Mouse (Mus musculus): Measurements from ENCODE around the gene Rgs2. TPM values are rescaled to one million over a fixed set of nuclear protein-coding genes. Genes with fewer than 3 reads are reported as not detected.

The Rgs2 gene
- total RNA-seq, 1 experiment: 0.49 TPM

GRCm38 (mm10) chr1:143993026-143993425, 10.9 kb downstream of the Rgs2 start:
- Histone ChIP-seq H3K4me3 (ENCODE audit: insufficient read depth in 1 of 2, low read depth in 1 of 2, low read length in 2 of 2, poor library complexity in 1 of 2, severe bottlenecking in 1 of 2) (no peak overlapping the region), H3K9me3 (ENCODE audit: control insufficient read depth, insufficient read depth, low read depth, low read length) (no peaks in the 10 kb centered on the region), H3K36me3 (ENCODE audit: control insufficient read depth, insufficient read depth, low read length, poor library complexity, severe bottlenecking) (no peaks in the 10 kb centered on the region), H3K9ac (ENCODE audit: insufficient read depth, low read depth, low read length, poor library complexity, severe bottlenecking) (no peak overlapping the region), H3K4me1 (ENCODE audit: control insufficient read depth in 2 of 2, insufficient read depth in 2 of 2, low read length in 2 of 2, poor library complexity in 1 of 2) (no peaks in the 10 kb centered on the region), H3K27ac (ENCODE audit: insufficient read depth, low read depth, low read length, poor library complexity, severe bottlenecking) (no peak overlapping the region)
- in situ Hi-C loops (cut with MboI; ENCODE audit: low sequenced_read_pairs in 2 of 2, unreplicated experiment in 2 of 2): no loop called here
- DNase-seq (ENCODE audit: low read depth, low spot score): no peak
- no peak for TF ChIP-seq ZC3H11A (IDR thresholded peaks at IDR 0.05; ENCODE audit: borderline replicate concordance, low read depth, low read length)
- no peak for TF ChIP-seq ZNF384 (IDR thresholded peaks at IDR 0.05; ENCODE audit: low read depth, low read length)
- TF ChIP-seq CHD2 (IDR thresholded peaks at IDR 0.05; ENCODE audit: low read depth, low read length): no peak
- no peak for TF ChIP-seq HCFC1 (IDR thresholded peaks at IDR 0.05; ENCODE audit: borderline replicate concordance, insufficient read depth, low read length)
- TF ChIP-seq MAFK (IDR thresholded peaks at IDR 0.05; ENCODE audit: insufficient read depth, low read depth, low read length): no peak

GRCm38 (mm10) chr1:143992528-143992927, 11.4 kb downstream of the Rgs2 start:
- H3K9me3 ChIP-seq (ENCODE audit: control insufficient read depth, insufficient read depth, low read depth, low read length): no peaks in the 10 kb centered on the region
- H3K27ac ChIP-seq (ENCODE audit: insufficient read depth, low read depth, low read length, poor library complexity, severe bottlenecking): no peak overlapping the region
- in situ Hi-C loops (cut with MboI; ENCODE audit: low sequenced_read_pairs in 2 of 2, unreplicated experiment in 2 of 2): no loop called here
- H3K9ac ChIP-seq (ENCODE audit: insufficient read depth, low read depth, low read length, poor library complexity, severe bottlenecking): no peak overlapping the region
- H3K36me3 ChIP-seq (ENCODE audit: control insufficient read depth, insufficient read depth, low read length, poor library complexity, severe bottlenecking): no peaks in the 10 kb centered on the region
- DNase-seq (ENCODE audit: low read depth, low spot score): no peak
- no peak overlapping the region for H3K4me3 ChIP-seq (ENCODE audit: insufficient read depth in 1 of 2, low read depth in 1 of 2, low read length in 2 of 2, poor library complexity in 1 of 2, severe bottlenecking in 1 of 2)
- no peaks in the 10 kb centered on the region for H3K4me1 ChIP-seq (ENCODE audit: control insufficient read depth in 2 of 2, insufficient read depth in 2 of 2, low read length in 2 of 2, poor library complexity in 1 of 2)
- TF ChIP-seq CHD2 (IDR thresholded peaks at IDR 0.05; ENCODE audit: low read depth, low read length): no peak
- no peak for TF ChIP-seq ZC3H11A (IDR thresholded peaks at IDR 0.05; ENCODE audit: borderline replicate concordance, low read depth, low read length)
- no peak for TF ChIP-seq MAFK (IDR thresholded peaks at IDR 0.05; ENCODE audit: insufficient read depth, low read depth, low read length)
- TF ChIP-seq ZNF384 (IDR thresholded peaks at IDR 0.05; ENCODE audit: low read depth, low read length): no peak
- TF ChIP-seq HCFC1 (IDR thresholded peaks at IDR 0.05; ENCODE audit: borderline replicate concordance, insufficient read depth, low read length): no peak

GRCm38 (mm10) chr1:143990263-143990662, 13.7 kb downstream of the Rgs2 start:
- H3K27ac ChIP-seq (ENCODE audit: insufficient read depth, low read depth, low read length, poor library complexity, severe bottlenecking): no peak overlapping the region
- in situ Hi-C loops (cut with MboI; ENCODE audit: low sequenced_read_pairs in 2 of 2, unreplicated experiment in 2 of 2): no loop called here
- TF ChIP-seq HCFC1 (IDR thresholded peaks at IDR 0.05; ENCODE audit: borderline replicate concordance, insufficient read depth, low read length): no peak
- no peak for TF ChIP-seq CHD2 (IDR thresholded peaks at IDR 0.05; ENCODE audit: low read depth, low read length)
- no peak for TF ChIP-seq MAFK (IDR thresholded peaks at IDR 0.05; ENCODE audit: insufficient read depth, low read depth, low read length)
- no peak for TF ChIP-seq ZC3H11A (IDR thresholded peaks at IDR 0.05; ENCODE audit: borderline replicate concordance, low read depth, low read length)
- no peak for TF ChIP-seq ZNF384 (IDR thresholded peaks at IDR 0.05; ENCODE audit: low read depth, low read length)
- no peaks in the 10 kb centered on the region for H3K36me3 ChIP-seq (ENCODE audit: control insufficient read depth, insufficient read depth, low read length, poor library complexity, severe bottlenecking)
- no peak overlapping the region for H3K9ac ChIP-seq (ENCODE audit: insufficient read depth, low read depth, low read length, poor library complexity, severe bottlenecking)
- no peaks in the 10 kb centered on the region for H3K4me1 ChIP-seq (ENCODE audit: control insufficient read depth in 2 of 2, insufficient read depth in 2 of 2, low read length in 2 of 2, poor library complexity in 1 of 2)
- no peak for DNase-seq (ENCODE audit: low read depth, low spot score)
- no peak overlapping the region for H3K4me3 ChIP-seq (ENCODE audit: insufficient read depth in 1 of 2, low read depth in 1 of 2, low read length in 2 of 2, poor library complexity in 1 of 2, severe bottlenecking in 1 of 2)
- no peaks in the 10 kb centered on the region for H3K9me3 ChIP-seq (ENCODE audit: control insufficient read depth, insufficient read depth, low read depth, low read length)

GRCm38 (mm10) chr1:143989773-143990172, 14.2 kb downstream of the Rgs2 start:
- Histone ChIP-seq H3K4me1 (ENCODE audit: control insufficient read depth in 2 of 2, insufficient read depth in 2 of 2, low read length in 2 of 2, poor library complexity in 1 of 2) (no peaks in the 10 kb centered on the region), H3K4me3 (ENCODE audit: insufficient read depth in 1 of 2, low read depth in 1 of 2, low read length in 2 of 2, poor library complexity in 1 of 2, severe bottlenecking in 1 of 2) (no peak overlapping the region), H3K36me3 (ENCODE audit: control insufficient read depth, insufficient read depth, low read length, poor library complexity, severe bottlenecking) (no peaks in the 10 kb centered on the region), H3K9me3 (ENCODE audit: control insufficient read depth, insufficient read depth, low read depth, low read length) (no peaks in the 10 kb centered on the region), H3K9ac (ENCODE audit: insufficient read depth, low read depth, low read length, poor library complexity, severe bottlenecking) (no peak overlapping the region), H3K27ac (ENCODE audit: insufficient read depth, low read depth, low read length, poor library complexity, severe bottlenecking) (no peak overlapping the region)
- TF ChIP-seq ZC3H11A (IDR thresholded peaks at IDR 0.05; ENCODE audit: borderline replicate concordance, low read depth, low read length): no peak
- TF ChIP-seq CHD2 (IDR thresholded peaks at IDR 0.05; ENCODE audit: low read depth, low read length): no peak
- no peak for TF ChIP-seq ZNF384 (IDR thresholded peaks at IDR 0.05; ENCODE audit: low read depth, low read length)
- TF ChIP-seq HCFC1 (IDR thresholded peaks at IDR 0.05; ENCODE audit: borderline replicate concordance, insufficient read depth, low read length): no peak
- no peak for TF ChIP-seq MAFK (IDR thresholded peaks at IDR 0.05; ENCODE audit: insufficient read depth, low read depth, low read length)
- no peak for DNase-seq (ENCODE audit: low read depth, low spot score)
- in situ Hi-C loops (cut with MboI; ENCODE audit: low sequenced_read_pairs in 2 of 2, unreplicated experiment in 2 of 2): no loop called here

GRCm38 (mm10) chr1:143988756-143989155, 15.2 kb downstream of the Rgs2 start:
- H3K9ac ChIP-seq (ENCODE audit: insufficient read depth, low read depth, low read length, poor library complexity, severe bottlenecking): no peak overlapping the region
- TF ChIP-seq CHD2 (IDR thresholded peaks at IDR 0.05; ENCODE audit: low read depth, low read length) (no peak), ZC3H11A (IDR thresholded peaks at IDR 0.05; ENCODE audit: borderline replicate concordance, low read depth, low read length) (no peak), ZNF384 (IDR thresholded peaks at IDR 0.05; ENCODE audit: low read depth, low read length) (no peak), MAFK (IDR thresholded peaks at IDR 0.05; ENCODE audit: insufficient read depth, low read depth, low read length) (no peak), HCFC1 (IDR thresholded peaks at IDR 0.05; ENCODE audit: borderline replicate concordance, insufficient read depth, low read length) (no peak)
- in situ Hi-C loops (cut with MboI; ENCODE audit: low sequenced_read_pairs in 2 of 2, unreplicated experiment in 2 of 2): no loop called here
- no peak overlapping the region for H3K4me3 ChIP-seq (ENCODE audit: insufficient read depth in 1 of 2, low read depth in 1 of 2, low read length in 2 of 2, poor library complexity in 1 of 2, severe bottlenecking in 1 of 2)
- no peak overlapping the region for H3K27ac ChIP-seq (ENCODE audit: insufficient read depth, low read depth, low read length, poor library complexity, severe bottlenecking)
- H3K9me3 ChIP-seq (ENCODE audit: control insufficient read depth, insufficient read depth, low read depth, low read length): no peaks in the 10 kb centered on the region
- no peak for DNase-seq (ENCODE audit: low read depth, low spot score)
- no peaks in the 10 kb centered on the region for H3K4me1 ChIP-seq (ENCODE audit: control insufficient read depth in 2 of 2, insufficient read depth in 2 of 2, low read length in 2 of 2, poor library complexity in 1 of 2)
- no peaks in the 10 kb centered on the region for H3K36me3 ChIP-seq (ENCODE audit: control insufficient read depth, insufficient read depth, low read length, poor library complexity, severe bottlenecking)

All from ES-E14 (cell line).